Mouse (Mus musculus) spleen, adult 2 months (tissue): ENCODE results near the gene Slc25a42. TPM values are rescaled to one million over a fixed set of nuclear protein-coding genes. Genes with fewer than 3 reads are reported as not detected.
A peak's percentile ranks its signal among the peaks of the same experiment; 100 is the strongest.

Experiments
- DNase-seq, 2 experiments: peaks; one replicate each; pipeline versions ENCODE4 v3.0.0 to v3.0.0-alpha.2; 2012 to 2021; ENCODE audit warnings: low spot score in 2 of 2, low read depth in 1 of 2
- H3K27ac ChIP-seq: fragments of 200-500 bp; 2 replicates; pipeline ENCODE4 v1.5.1; 2012; ENCODE audit warnings: low read length, inconsistent platforms; ENCODE audit not compliant: insufficient read depth
- H3K27me3 ChIP-seq: fragments of 200-500 bp; 2 replicates; pipeline ENCODE4 v1.6.1; 2012; ENCODE audit warnings: mild to moderate bottlenecking, moderate library complexity, low read length, inconsistent platforms; ENCODE audit not compliant: control insufficient read depth, insufficient read depth
- H3K36me3 ChIP-seq: fragments of 200-500 bp; 2 replicates; pipeline ENCODE4 v1.6.1; 2012; ENCODE audit warnings: mild to moderate bottlenecking, low read length, inconsistent platforms; ENCODE audit not compliant: control insufficient read depth, insufficient read depth
- H3K4me1 ChIP-seq: fragments of 200-500 bp; 2 replicates; pipeline ENCODE4 v1.6.1; 2011; ENCODE audit warnings: inconsistent platforms; ENCODE audit not compliant: control insufficient read depth, insufficient read depth, insufficient read length
- H3K4me3 ChIP-seq: fragments of 200-500 bp; 2 replicates; pipeline ENCODE4 v1.5.1; 2011; ENCODE audit warnings: mild to moderate bottlenecking, inconsistent platforms; ENCODE audit not compliant: insufficient read depth, insufficient read length; ENCODE audit errors: extremely low read depth
- CTCF ChIP-seq: fragments of 200-500 bp; IDR thresholded peaks from 2 replicates; pipeline ENCODE4 v1.5.1; 2011; ENCODE audit warnings: mild to moderate bottlenecking, inconsistent platforms; ENCODE audit not compliant: insufficient read depth, insufficient read length, insufficient replicate concordance; ENCODE audit errors: extremely low read depth
- POLR2A ChIP-seq: fragments of 200-500 bp; IDR thresholded peaks from 2 replicates; pipeline ENCODE4 v1.6.1; 2011; ENCODE audit warnings: low read depth, low read length, inconsistent platforms
- WGBS: fragments of 180-500 bp; shearing (Covaris S2); methylation state at CpG from one replicate; pipeline ENCODE4 v1.1.7; 2018; 5-methylcytosine and 5-hydroxymethylcytosine counted together
- polyA plus RNA-seq: library from polyadenylated mRNA; depleted of rRNA; stranded (reverse); fragments of >200 nt; gene quantifications from 2 replicates; pipeline ENCODE4 v1.2.3, GENCODE M21; 2012

Gene Slc25a42
- polyA plus RNA-seq, 1 experiment, result 16.4 TPM

DNA sequence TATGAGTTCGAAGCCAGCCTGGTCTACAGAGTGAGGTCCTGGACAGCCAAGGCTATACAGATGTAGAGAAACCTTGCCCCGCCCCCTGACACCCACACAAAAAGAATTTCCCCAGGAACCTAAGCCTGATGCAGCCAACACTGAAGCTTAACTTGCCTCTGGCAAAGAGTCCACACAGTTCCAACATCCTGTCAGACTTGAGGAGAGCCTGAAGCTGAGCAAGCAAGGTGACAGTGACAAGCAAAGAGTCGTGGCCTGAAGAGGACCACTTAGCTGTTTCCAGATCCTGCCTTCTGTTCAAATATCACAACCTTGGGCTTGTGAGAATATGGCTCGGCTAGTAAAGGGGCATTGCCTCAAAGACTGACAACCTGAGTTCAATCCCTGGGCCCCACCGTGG is 3.0 kb upstream of the Slc25a42 start:
- H3K27ac ChIP-seq, result no peak overlapping the region
- no peak overlapping the region for H3K4me3 ChIP-seq
- no peaks in the 10 kb centered on the region for H3K27me3 ChIP-seq
- no peaks in the 10 kb centered on the region for H3K4me1 ChIP-seq
- H3K36me3 ChIP-seq, result no peaks in the 10 kb centered on the region
- TF ChIP-seq CTCF (no peak), POLR2A (no peak)
- WGBS, result 80% methylated on average over 5 of the region's 5 CpGs
- no peak for DNase-seq

DNA sequence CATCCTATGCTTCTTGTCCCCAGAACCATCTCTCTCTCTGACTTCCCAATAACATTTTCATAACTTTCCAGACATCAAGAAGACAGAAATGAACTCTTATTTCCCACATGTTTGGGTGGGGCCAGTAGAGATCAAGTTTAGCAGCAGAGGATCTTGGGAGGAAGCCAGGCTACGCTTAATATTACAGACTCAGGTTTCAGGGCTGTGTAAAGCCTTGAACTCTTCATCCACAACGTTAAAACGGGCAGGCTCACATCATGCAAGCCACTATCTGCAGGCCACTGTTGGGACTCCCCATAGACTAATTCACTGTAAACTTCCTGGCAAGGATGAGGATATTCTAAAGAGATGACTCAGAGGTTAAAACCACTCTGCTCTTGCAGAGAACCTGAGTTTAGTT is 2.3 kb upstream of the Slc25a42 start:
- TF ChIP-seq POLR2A (no peak), CTCF (no peak)
- DNase-seq, result no peak
- Histone ChIP-seq H3K4me1 (no peaks in the 10 kb centered on the region), H3K27ac (no peak overlapping the region), H3K27me3 (no peaks in the 10 kb centered on the region), H3K4me3 (no peak overlapping the region), H3K36me3 (no peaks in the 10 kb centered on the region)
- WGBS, result 76% methylated on average over 3 of the region's 3 CpGs

DNA sequence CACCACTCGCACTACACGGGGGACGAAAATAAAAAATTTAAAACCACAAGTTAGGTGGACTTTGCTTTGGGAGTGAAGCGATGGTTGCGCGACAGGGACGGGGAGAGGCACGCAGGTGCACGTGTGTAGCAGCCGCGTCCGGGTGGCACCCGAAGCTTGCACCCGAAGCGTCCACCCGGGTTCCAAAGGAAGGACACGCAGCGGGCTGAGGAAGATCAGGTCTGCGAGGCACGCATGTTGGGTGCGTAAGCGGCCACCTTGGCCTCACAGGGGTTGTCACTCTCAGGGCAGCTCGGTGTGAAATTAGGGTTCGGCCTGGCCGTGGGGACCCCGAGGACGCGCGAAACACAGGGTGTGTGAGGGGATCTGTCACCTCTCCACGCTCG is 386 bp downstream of the Slc25a42 start:
- Histone ChIP-seq H3K36me3 (no peaks in the 10 kb centered on the region), H3K4me3 (peak overlapping the region; percentile 69), H3K27ac (peak overlapping the region; percentile 31; the same call in 1 of the 2 replicates), H3K27me3 (no peaks in the 10 kb centered on the region), H3K4me1 (no peaks in the 10 kb centered on the region)
- DNase-seq, result peak in 1 of 2 experiments; percentile 5
- no peak for TF ChIP-seq CTCF
- TF ChIP-seq POLR2A, result no peak
- WGBS, result under 1% methylated on average over 31 of the region's 31 CpGs

DNA sequence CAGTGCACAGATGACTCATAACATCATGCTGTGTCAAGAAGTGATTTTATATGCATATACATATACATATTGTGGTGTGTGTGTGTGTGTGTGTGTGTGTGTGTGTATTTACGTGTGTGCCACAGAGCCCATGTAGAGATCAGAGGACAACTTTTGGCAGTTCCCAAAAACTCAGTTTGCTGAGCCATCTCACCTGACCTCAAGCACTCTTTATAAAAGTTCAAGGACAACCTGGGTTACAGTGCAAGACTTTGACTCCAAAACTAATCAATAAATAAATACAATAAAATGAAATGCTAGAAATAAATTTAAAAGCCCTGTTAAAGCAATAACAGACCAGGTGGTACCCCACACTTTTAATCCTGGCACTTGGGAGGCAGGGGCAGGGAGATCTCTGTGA is 830 bp downstream of the Slc25a42 start:
- DNase-seq, result no peak
- TF ChIP-seq POLR2A (no peak), CTCF (no peak)
- Histone ChIP-seq H3K4me1 (no peaks in the 10 kb centered on the region), H3K36me3 (no peaks in the 10 kb centered on the region), H3K27me3 (no peaks in the 10 kb centered on the region), H3K27ac (no peak overlapping the region), H3K4me3 (peak overlapping the region; percentile 69)
- 74% methylated on average over 1 of the region's 1 CpGs for WGBS

DNA sequence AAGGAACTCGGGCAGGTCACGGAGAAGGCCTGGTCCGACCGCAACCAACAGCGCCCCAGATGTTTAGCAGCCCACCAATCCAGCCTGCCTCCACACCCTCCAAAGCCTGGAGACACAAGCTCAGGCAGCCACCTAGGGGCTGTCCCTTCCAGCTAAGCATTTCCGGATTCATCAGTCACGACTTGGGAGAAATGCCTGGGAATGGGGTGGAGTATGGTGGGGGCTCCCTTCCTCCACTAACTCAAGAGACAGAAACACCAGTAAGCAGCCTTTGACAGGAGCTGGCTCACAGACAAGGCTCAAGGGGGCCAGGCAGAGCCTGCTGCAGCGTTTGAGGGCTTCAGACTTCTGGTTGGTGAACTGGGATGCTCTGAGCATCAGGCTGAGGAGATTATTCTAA is 1.6 kb downstream of the Slc25a42 start:
- DNase-seq, result no peak
- Histone ChIP-seq H3K27me3 (no peaks in the 10 kb centered on the region), H3K27ac (no peak overlapping the region), H3K36me3 (no peaks in the 10 kb centered on the region), H3K4me1 (no peaks in the 10 kb centered on the region), H3K4me3 (no peak overlapping the region)
- 88% methylated on average over 8 of the region's 8 CpGs for WGBS
- TF ChIP-seq CTCF (no peak), POLR2A (no peak)

DNA sequence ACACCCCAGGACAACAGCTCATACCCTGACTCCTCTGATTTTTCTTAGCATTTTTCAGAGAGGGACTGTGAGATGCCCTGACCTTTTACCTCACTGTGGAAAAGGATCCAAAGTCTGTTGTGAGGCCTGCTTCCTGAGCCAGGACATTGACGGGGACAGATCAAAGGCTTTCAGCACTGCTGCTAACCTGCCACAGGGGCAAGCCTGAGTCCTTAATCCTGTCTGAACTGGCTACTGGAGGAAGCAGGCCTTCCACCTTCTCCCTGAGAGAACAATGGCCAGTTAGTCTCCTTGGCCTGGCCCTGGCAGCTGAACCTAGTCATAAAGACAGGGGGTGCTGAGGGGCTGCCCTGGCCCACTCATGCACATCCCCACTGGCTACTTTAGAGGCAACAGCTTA is 4.0 kb downstream of the Slc25a42 start:
- no peaks in the 10 kb centered on the region for H3K36me3 ChIP-seq
- no peak overlapping the region for H3K27ac ChIP-seq
- H3K27me3 ChIP-seq, result no peaks in the 10 kb centered on the region
- TF ChIP-seq POLR2A (no peak), CTCF (no peak)
- no peak overlapping the region for H3K4me3 ChIP-seq
- no peak for DNase-seq
- 93% methylated on average over 1 of the region's 1 CpGs for WGBS
- H3K4me1 ChIP-seq, result no peaks in the 10 kb centered on the region

DNA sequence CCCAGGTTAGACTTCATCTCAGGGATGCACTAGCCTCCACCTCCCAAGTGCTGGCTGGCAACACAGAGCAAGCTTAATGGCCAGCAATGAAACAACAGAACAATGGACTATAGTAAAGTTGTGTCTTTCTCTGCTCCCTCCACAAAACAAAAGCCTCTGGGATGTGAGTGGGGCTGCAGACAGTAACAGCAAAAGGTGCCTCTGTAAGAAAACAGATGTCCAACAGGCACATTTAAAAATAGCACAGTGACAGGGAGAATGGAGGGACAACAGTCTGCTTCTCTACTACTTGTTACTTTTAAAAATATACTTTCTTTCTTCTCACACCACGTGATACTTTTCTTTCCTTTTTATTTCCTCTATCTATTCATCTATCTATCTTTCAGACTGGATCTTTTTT is 7.3 kb downstream of the Slc25a42 start:
- WGBS, result 70% methylated on average over 1 of the region's 1 CpGs
- H3K27ac ChIP-seq, result no peak overlapping the region
- H3K4me1 ChIP-seq, result no peaks in the 10 kb centered on the region

More for the DNA sequence above, 7.3 kb downstream of the Slc25a42 start:
- no peaks in the 10 kb centered on the region for H3K27me3 ChIP-seq
- H3K4me3 ChIP-seq, result no peak overlapping the region
- no peak for TF ChIP-seq CTCF
- TF ChIP-seq POLR2A, result no peak
- no peaks in the 10 kb centered on the region for H3K36me3 ChIP-seq
- DNase-seq, result no peak
